Mouse (Mus musculus) heart, embryonic 16.5 days (tissue): ENCODE measurements around the gene Svip. TPM values are rescaled to one million over a fixed set of nuclear protein-coding genes. Genes with fewer than 3 reads are reported as not detected.
A peak's percentile ranks its signal among the peaks of the same experiment; 100 is the strongest.

ENCODE experiments used
- ATAC-seq: fragments of 200-750 bp; cut with Nextera tagmentation; replicated peaks from 2 replicates; pipeline ENCODE4 v1.8.0; 2017; ENCODE audit warnings: moderate number of reproducible peaks; ENCODE audit not compliant: insufficient read depth, low FRiP score; ENCODE audit errors: extremely low read depth
- H3K27ac ChIP-seq: fragments of 300-500 bp; sonication (generic); 2 replicates; pipeline ENCODE4 v1.5.1; 2014; ENCODE audit warnings: mild to moderate bottlenecking, low read length, control low read depth, moderate library complexity
- H3K27me3 ChIP-seq: fragments of 300-500 bp; sonication (generic); 2 replicates; pipeline ENCODE4 v1.6.1; 2014; ENCODE audit warnings: low read length, mixed read lengths; ENCODE audit not compliant: control insufficient read depth, insufficient read depth
- H3K36me3 ChIP-seq: fragments of 300-500 bp; sonication (generic); 2 replicates; pipeline ENCODE4 v1.6.1; 2014; ENCODE audit not compliant: control insufficient read depth, insufficient read depth
- H3K4me1 ChIP-seq: fragments of 300-500 bp; sonication (generic); 2 replicates; pipeline ENCODE4 v1.6.1; 2014; ENCODE audit warnings: low read length, mixed read lengths; ENCODE audit not compliant: control insufficient read depth, insufficient read depth
- H3K4me2 ChIP-seq: fragments of 300-500 bp; sonication (generic); 2 replicates; pipeline ENCODE4 v1.6.1; 2014; ENCODE audit warnings: low read depth, mild to moderate bottlenecking, control low read depth, low read length
- H3K4me3 ChIP-seq: fragments of 300-500 bp; sonication (generic); 2 replicates; pipeline ENCODE4 v1.5.1; 2014; ENCODE audit warnings: mild to moderate bottlenecking, control low read depth, low read length
- H3K9ac ChIP-seq: fragments of 300-500 bp; sonication (generic); 2 replicates; pipeline ENCODE4 v1.6.1; 2014; ENCODE audit warnings: low read length, control low read depth
- H3K9me3 ChIP-seq: fragments of 300-500 bp; sonication (generic); replicated peaks from 2 replicates; pipeline ENCODE4 v1.6.1; 2016; ENCODE audit warnings: low read length; ENCODE audit not compliant: control insufficient read depth
- WGBS: fragments of 180-500 bp; shearing (Covaris S2); extraction: QIAGEN DNeasy Blood & Tissue Kit; methylation state at CpG from one replicate; pipeline ENCODE4 v1.1.7; 2014; 5-methylcytosine and 5-hydroxymethylcytosine counted together
- polyA plus RNA-seq: library from polyadenylated mRNA; unstranded; fragments of >200 nt; fragmentation: Nextera tagmentation; extraction: Ambion mirVana; gene quantifications from 2 replicates; pipeline ENCODE4 v1.2.1, GENCODE M21; 2015

Svip gene
- polyA plus RNA-seq = 8.1 and 10.5 TPM in 2 replicates

DNA sequence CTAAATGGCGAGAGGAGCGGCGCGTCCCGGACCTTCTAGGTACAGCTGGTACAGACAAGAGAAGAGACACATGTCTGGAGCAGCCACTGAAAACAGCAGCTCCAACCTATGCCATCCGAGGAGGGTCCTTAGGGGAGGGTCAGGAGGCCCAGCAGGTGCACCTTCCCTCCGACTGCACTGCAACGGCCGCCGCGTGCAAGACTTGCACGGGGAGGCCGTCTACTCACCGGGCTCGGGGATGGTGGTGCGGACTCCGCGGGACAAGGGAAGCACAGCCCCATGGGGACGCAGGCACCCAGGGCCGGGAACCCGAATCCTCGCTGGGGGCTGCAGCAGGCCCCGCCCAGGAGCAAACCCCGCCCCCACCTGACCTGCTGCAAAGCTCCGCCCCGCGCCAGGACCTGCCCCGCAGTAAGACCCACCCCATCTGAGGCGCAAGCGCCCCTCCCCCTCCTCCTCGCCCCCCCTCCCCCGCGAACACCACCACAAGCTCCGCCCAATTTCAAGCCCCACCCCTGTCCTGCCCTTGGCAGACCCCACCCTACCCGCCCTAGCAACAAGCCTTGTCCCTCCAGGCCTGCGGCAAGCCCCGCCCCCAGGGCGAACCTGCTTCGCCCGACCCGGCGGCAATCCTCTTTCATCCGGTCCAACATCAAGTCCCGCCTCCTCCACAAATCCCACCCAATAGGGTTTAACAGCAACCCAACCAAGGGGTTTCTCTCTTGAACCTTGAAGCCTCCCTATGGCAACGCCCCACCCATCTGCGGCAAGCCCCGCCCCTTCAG, at the start of gene Svip:
Svip (minus strand) TSS at position 508 of the 785 bp plus-strand sequence.
- Histone ChIP-seq H3K27ac (peak within 1 kb of the TSS; percentile 38; the same call in 1 of the 2 replicates), H3K4me3 (peak within 1 kb of the TSS; percentile 67), H3K9ac (peak within 1 kb of the TSS; percentile 70), H3K4me1 (0 out of 2 replicates have a peak, but pooled peaks cover 2% of the 10 kb centered on the region), H3K36me3 (no peaks in the 10 kb centered on the region), H3K27me3 (no peaks in the 10 kb centered on the region), H3K9me3 (no peaks in the 10 kb centered on the region), H3K4me2 (peak within 1 kb of the TSS; percentile 84)
- peak; percentile 96 for ATAC-seq
- WGBS = 1% methylated on average over 40 of the region's 47 CpGs

DNA sequence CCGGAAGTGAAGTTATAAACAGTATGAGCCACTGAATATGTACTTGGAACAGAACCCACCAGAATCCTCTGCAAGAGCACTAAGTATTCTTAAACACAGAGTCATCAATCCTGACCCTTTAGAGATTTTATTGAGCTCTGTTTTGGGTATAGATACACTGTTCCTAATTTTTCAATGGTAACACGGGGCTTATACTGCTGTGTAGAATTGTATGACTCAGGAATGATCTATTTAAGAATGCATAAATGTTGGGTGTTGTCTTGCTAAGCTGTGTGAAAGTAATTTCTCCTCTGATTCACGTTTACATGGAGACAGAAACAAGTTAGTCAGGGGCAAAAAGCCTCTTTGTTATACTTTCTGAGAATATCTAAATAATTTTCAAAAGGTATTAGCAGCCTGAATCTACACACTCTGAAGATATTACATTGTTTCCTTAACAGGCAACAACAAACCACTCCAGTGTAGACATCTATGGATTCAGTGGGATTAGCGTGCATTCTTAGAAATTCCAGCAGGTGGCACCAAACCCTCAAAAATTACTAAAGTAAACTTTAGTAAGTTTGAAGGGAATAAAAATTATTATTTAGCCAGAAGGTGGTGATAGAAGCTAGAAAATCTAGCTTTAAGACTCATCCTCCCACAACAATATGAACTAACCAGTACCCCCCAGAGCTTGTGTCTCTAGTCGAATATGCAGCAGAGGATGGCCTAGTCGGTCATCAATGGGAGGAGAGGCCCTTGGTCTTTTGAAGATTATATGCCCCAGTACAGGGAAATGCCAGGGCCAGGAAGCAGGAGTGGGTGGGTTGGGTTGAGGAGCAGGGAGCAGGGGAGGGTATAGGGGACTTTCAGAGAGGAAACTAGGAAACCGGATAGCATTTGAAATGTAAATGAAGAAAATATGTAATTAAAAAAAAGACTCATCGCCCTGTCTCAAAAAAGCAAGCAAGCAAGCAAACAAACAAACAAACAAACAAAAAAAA, 32.1 kb upstream of the Svip start:
- no peak overlapping the region for H3K27ac ChIP-seq
- H3K4me3 ChIP-seq = no peak overlapping the region
- ATAC-seq = no peak
- H3K9ac ChIP-seq = no peak overlapping the region
- no peaks in the 10 kb centered on the region for H3K4me1 ChIP-seq
- whole genome bisulfite sequencing = 42% methylated on average over 8 of the region's 8 CpGs
- no peaks in the 10 kb centered on the region for H3K9me3 ChIP-seq
- H3K36me3 ChIP-seq = no peaks in the 10 kb centered on the region
- no peak overlapping the region for H3K4me2 ChIP-seq
- no peaks in the 10 kb centered on the region for H3K27me3 ChIP-seq

- Histone ChIP-seq H3K27ac (no peak overlapping the region), H3K36me3 (no peaks in the 10 kb centered on the region), H3K27me3 (no peaks in the 10 kb centered on the region), H3K9me3 (no peaks in the 10 kb centered on the region), H3K4me2 (no peak overlapping the region), H3K4me1 (no peaks in the 10 kb centered on the region), H3K4me3 (no peak overlapping the region), H3K9ac (no peak overlapping the region)
- no peak for ATAC-seq
- 78% methylated on average over 5 of the region's 5 CpGs for WGBS
Measured at GRCm38 (mm10) chr7:52024050-52024626, 18.3 kb upstream of the Svip start.

DNA sequence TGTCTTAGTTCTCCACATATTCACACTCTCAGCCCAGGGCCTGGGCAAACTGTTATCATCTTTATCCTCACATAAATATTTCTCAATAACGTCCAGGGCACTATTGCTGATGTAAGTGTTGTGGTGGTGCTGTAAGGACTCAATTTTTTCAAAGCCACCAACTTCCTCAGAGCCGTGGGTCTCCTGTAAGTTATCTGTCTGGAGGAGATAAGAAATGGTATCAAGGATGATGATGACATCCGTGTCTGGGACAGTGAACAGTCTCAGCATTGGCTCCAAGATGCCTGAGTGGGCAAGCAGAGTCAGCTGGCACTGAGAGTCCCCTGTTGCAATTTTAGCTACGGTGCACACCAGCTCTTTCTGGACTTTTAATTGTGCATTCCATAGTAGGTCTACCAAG, 16.2 kb upstream of the Svip start:
- Histone ChIP-seq H3K4me3 (no peak overlapping the region), H3K4me2 (no peak overlapping the region), H3K36me3 (no peaks in the 10 kb centered on the region), H3K27ac (no peak overlapping the region), H3K9ac (no peak overlapping the region), H3K9me3 (no peaks in the 10 kb centered on the region), H3K27me3 (no peaks in the 10 kb centered on the region), H3K4me1 (no peaks in the 10 kb centered on the region)
- no peak for ATAC-seq
- WGBS = 41% methylated on average over 4 of the region's 4 CpGs

GRCm38 (mm10) chr7:52015628-52016027, 9.8 kb upstream of the Svip start, which contains the start of gene 1700015G11Rik:
Gene 1700015G11Rik, minus strand, starts transcription at chr7:52015728.
- Histone ChIP-seq H3K4me3 (no peak within 1 kb of the TSS), H3K4me1 (no peaks in the 10 kb centered on the region), H3K9me3 (no peaks in the 10 kb centered on the region), H3K36me3 (no peaks in the 10 kb centered on the region), H3K4me2 (no peak within 1 kb of the TSS), H3K27me3 (no peaks in the 10 kb centered on the region), H3K9ac (no peak within 1 kb of the TSS), H3K27ac (no peak within 1 kb of the TSS)
- no peak for ATAC-seq
- WGBS = 67% methylated on average over 3 of the region's 3 CpGs

GRCm38 (mm10) chr7:52015180-52015579, 9.4 kb upstream of the Svip start:
- ATAC-seq = no peak

GRCm38 (mm10) chr7:52013457-52013856, 7.6 kb upstream of the Svip start:
- no peaks in the 10 kb centered on the region for H3K36me3 ChIP-seq
- no peaks in the 10 kb centered on the region for H3K9me3 ChIP-seq
- WGBS = 71% methylated on average over 7 of the region's 7 CpGs
- H3K4me2 ChIP-seq = no peak overlapping the region
- no peak overlapping the region for H3K27ac ChIP-seq
- no peak for ATAC-seq
- no peak overlapping the region for H3K9ac ChIP-seq
- no peak overlapping the region for H3K4me3 ChIP-seq
- no peaks in the 10 kb centered on the region for H3K4me1 ChIP-seq
- no peaks in the 10 kb centered on the region for H3K27me3 ChIP-seq

More at GRCm38 (mm10) chr7:52015180-52015579, 9.4 kb upstream of the Svip start:
- Histone ChIP-seq H3K27me3 (no peaks in the 10 kb centered on the region), H3K27ac (no peak overlapping the region), H3K4me3 (no peak overlapping the region), H3K36me3 (no peaks in the 10 kb centered on the region), H3K9ac (no peak overlapping the region), H3K9me3 (no peaks in the 10 kb centered on the region), H3K4me1 (no peaks in the 10 kb centered on the region), H3K4me2 (no peak overlapping the region)
- WGBS = 62% methylated on average over 1 of the region's 1 CpGs

DNA sequence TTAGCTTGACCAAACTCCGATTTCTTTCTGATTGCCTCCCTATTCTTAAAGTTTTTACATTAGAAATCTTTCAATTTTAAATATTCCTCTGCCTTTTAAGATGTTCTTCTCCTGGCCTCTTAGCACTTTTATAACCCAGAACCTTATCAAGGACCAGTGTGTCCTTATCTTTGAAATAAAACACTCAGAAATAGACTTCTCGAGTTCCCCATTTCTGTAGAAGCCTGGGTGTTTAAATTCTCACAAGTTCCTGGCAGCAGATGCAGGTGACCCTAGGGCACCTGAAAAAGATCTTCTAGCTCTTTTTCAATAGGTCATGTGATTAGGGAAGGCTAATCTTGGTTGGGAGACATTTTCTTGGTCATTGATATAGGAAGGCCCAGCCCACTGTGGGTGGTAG, 1.3 kb upstream of the Svip start:
- WGBS = 69% methylated on average over 2 of the region's 2 CpGs

More for the DNA sequence above, 1.3 kb upstream of the Svip start:
- no peaks in the 10 kb centered on the region for H3K9me3 ChIP-seq
- no peak for ATAC-seq
- H3K4me1 ChIP-seq = 0 out of 2 replicates have a peak, but pooled peaks cover 2% of the 10 kb centered on the region
- H3K36me3 ChIP-seq = no peaks in the 10 kb centered on the region
- H3K4me2 ChIP-seq = no peak overlapping the region
- H3K9ac ChIP-seq = no peak overlapping the region
- no peak overlapping the region for H3K27ac ChIP-seq
- no peak overlapping the region for H3K4me3 ChIP-seq
- H3K27me3 ChIP-seq = no peaks in the 10 kb centered on the region
